Mouse (Mus musculus) kidney, adult 2 months (tissue): ENCODE results near the gene Cdc42se2.

Source experiments
- CTCF ChIP-seq: fragments of 200-500 bp; conservative IDR thresholded peaks from 2 replicates; pipeline ENCODE4 v1.5.1; 2011; ENCODE audit warnings: low read depth, mild to moderate bottlenecking, control low read depth, low read length, moderate library complexity, mixed read lengths; ENCODE audit not compliant: insufficient read depth, insufficient read length
- POLR2A ChIP-seq: fragments of 200-500 bp; IDR thresholded peaks from one replicate; pipeline ENCODE4 v1.6.1; 2011; ENCODE audit warnings: low read depth, low read length, control low read depth

DNA sequence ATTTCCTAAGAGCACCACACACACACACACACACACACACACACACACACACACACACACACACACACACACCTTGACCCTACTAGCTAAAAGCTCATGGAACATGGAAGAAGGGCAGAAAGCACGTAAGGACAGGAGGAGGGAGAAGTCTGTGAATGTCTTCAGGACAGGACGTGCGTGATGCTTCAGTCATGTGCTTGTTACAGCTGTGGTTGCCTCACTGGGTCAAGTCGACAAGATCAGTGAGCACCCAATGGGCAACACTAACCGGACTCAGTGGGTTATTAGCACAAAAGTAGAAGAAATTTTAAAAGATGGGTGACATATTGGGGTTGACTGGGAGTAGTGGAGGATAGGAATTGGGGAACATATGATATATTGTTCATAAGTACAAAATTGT is 17.6 kb downstream of the Cdc42se2 start:
- TF ChIP-seq CTCF (no peak), POLR2A (no peak)
